Mouse (Mus musculus) small intestine, adult 2 months (tissue): ENCODE data around the gene Rpl10-ps3. TPM values are rescaled to one million over a fixed set of nuclear protein-coding genes. Genes with fewer than 3 reads are reported as not detected.

Source experiments
- H3K27ac ChIP-seq: fragments of 200-500 bp; 2 replicates; pipeline ENCODE4 v1.5.1; 2012; ENCODE audit warnings: low read depth, low read length, control low read depth, inconsistent platforms; ENCODE audit not compliant: insufficient read depth
- H3K27me3 ChIP-seq: fragments of 200-500 bp; 2 replicates; pipeline ENCODE4 v1.6.1; 2012; ENCODE audit warnings: mild to moderate bottlenecking, moderate library complexity, low read length, inconsistent platforms; ENCODE audit not compliant: control insufficient read depth, insufficient read depth
- H3K36me3 ChIP-seq: fragments of 200-500 bp; 2 replicates; pipeline ENCODE4 v1.6.1; 2012; ENCODE audit warnings: mild to moderate bottlenecking, low read length, control low read depth, inconsistent platforms; ENCODE audit not compliant: control insufficient read depth, insufficient read depth
- H3K4me1 ChIP-seq: fragments of 200-500 bp; 2 replicates; pipeline ENCODE4 v1.6.1; 2012; ENCODE audit warnings: low read length, inconsistent platforms, mixed read lengths; ENCODE audit not compliant: control insufficient read depth, insufficient read depth, insufficient read length
- H3K4me3 ChIP-seq: fragments of 200-500 bp; 2 replicates; pipeline ENCODE4 v1.5.1; 2012; ENCODE audit warnings: low read depth, mild to moderate bottlenecking, control low read depth, inconsistent platforms, low read length, moderate library complexity
- CTCF ChIP-seq: fragments of 200-500 bp; IDR thresholded peaks from 2 replicates; pipeline ENCODE4 v1.5.1; 2012; ENCODE audit warnings: low read depth, mild to moderate bottlenecking, control low read depth, inconsistent platforms, low read length, moderate library complexity, mixed read lengths; ENCODE audit not compliant: insufficient replicate concordance, insufficient read length; ENCODE audit errors: extremely low read depth
- POLR2A ChIP-seq: fragments of 200-500 bp; IDR thresholded peaks from 2 replicates; pipeline ENCODE4 v1.6.1; 2012; ENCODE audit warnings: low read depth, mild to moderate bottlenecking, control low read depth, inconsistent platforms, low read length, moderate library complexity
- WGBS: fragments of 180-500 bp; shearing (Covaris S2); methylation state at CpG from one replicate; pipeline ENCODE4 v1.1.7; 2018; 5-methylcytosine and 5-hydroxymethylcytosine counted together
- polyA plus RNA-seq: library from polyadenylated mRNA; depleted of rRNA; stranded (reverse); fragments of >200 nt; gene quantifications from 2 replicates; pipeline ENCODE4 v1.2.3, GENCODE M21; 2012

The Rpl10-ps3 gene
- polyA plus RNA-seq, 1 experiment, result 4.6 TPM

DNA sequence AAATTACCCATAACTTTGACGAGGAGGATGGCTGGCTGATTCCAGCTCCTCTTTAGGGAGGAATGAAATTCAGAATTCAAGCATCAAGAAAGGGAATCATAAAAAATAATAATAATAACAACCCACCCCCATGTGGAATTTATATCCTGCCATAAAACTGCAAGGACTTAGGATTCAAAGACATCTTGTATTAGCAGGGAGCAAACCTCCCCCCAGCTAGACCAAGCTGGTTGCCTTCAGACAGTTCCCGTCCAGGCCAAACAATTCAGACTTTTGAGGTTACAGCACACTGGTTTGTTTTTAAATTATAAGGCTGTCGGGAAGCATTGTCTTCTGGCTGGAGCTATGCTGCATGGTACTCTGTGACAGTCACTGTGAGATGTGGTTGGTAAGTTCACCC is 17.8 kb upstream of the Rpl10-ps3 start:
- Histone ChIP-seq H3K36me3 (no peaks in the 10 kb centered on the region), H3K27ac (no peak overlapping the region), H3K27me3 (no peaks in the 10 kb centered on the region), H3K4me3 (no peak overlapping the region), H3K4me1 (no peaks in the 10 kb centered on the region)
- TF ChIP-seq POLR2A, result no peak
- TF ChIP-seq CTCF, result no peak
- 52% methylated on average over 3 of the region's 3 CpGs for WGBS

DNA sequence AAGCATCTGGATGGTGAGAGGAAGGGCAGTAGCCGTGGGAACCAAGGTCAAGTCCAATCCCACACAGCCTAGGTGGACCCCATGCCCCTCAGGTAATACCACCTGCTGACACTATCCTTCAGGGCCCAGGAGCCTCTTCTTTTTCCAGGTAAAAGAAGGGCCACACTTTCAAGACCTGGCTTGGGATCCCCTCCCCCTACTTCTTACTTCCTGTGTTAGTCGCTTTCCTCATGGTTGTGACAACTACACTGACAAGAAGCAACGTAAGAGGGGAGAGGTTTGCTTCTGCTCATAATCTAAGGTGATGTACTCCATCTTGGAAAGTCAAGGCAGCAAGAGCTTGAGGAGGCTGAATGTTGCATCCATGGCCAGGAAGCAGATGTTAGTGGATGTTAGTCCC is 15.6 kb upstream of the Rpl10-ps3 start:
- Histone ChIP-seq H3K36me3 (no peaks in the 10 kb centered on the region), H3K27me3 (no peaks in the 10 kb centered on the region), H3K4me1 (no peaks in the 10 kb centered on the region), H3K4me3 (no peak overlapping the region), H3K27ac (no peak overlapping the region)
- TF ChIP-seq CTCF (no peak), POLR2A (no peak)
- 67% methylated on average over 3 of the region's 3 CpGs for WGBS

DNA sequence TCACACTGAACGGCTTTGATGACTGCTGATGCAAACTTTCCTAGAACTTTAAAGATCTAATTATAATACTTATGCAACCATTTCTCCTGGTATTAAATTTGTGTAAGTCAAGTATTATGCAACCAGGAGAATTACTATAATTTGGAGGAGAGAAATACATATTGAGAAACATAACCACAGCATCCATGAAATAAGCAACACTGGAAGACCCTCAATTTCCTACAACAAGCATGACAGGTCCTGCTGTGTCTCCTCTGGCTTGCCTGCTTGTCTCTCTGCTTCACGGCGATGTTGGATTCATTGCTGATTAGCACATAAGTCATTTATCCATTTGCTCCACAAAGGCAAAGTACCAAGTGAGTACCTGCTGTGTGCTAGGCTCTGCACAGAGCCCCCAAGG is 12.6 kb upstream of the Rpl10-ps3 start:
- Histone ChIP-seq H3K36me3 (no peaks in the 10 kb centered on the region), H3K27ac (no peak overlapping the region), H3K4me3 (no peak overlapping the region), H3K27me3 (no peaks in the 10 kb centered on the region), H3K4me1 (no peaks in the 10 kb centered on the region)
- WGBS, result 79% methylated on average over 3 of the region's 3 CpGs
- TF ChIP-seq POLR2A (no peak), CTCF (no peak)

DNA sequence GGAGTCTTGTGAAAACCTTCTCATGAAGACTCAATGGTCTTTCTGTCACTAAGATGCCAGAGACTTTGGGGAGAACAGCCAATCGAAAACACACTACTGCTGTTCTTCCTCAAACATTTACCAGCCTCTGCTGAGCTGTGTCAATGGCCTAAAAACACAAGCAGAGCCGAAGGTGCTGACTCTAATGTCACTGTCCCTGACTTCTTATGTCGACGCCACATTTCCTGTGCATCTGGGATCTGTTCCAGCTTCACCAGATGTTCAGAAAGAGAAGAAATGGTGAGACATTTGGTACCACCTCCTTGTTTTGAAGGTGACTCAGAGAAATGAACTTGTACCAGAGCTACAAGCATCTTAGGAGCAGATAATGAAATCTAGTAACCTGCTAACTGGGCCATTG is 7.0 kb upstream of the Rpl10-ps3 start:
- H3K27me3 ChIP-seq, result no peaks in the 10 kb centered on the region; the same call in 1 of the 2 replicates
- no peaks in the 10 kb centered on the region for H3K4me1 ChIP-seq
- H3K27ac ChIP-seq, result no peak overlapping the region
- TF ChIP-seq POLR2A (no peak), CTCF (no peak)
- H3K36me3 ChIP-seq, result no peaks in the 10 kb centered on the region
- WGBS, result 54% methylated on average over 4 of the region's 4 CpGs
- H3K4me3 ChIP-seq, result no peak overlapping the region

DNA sequence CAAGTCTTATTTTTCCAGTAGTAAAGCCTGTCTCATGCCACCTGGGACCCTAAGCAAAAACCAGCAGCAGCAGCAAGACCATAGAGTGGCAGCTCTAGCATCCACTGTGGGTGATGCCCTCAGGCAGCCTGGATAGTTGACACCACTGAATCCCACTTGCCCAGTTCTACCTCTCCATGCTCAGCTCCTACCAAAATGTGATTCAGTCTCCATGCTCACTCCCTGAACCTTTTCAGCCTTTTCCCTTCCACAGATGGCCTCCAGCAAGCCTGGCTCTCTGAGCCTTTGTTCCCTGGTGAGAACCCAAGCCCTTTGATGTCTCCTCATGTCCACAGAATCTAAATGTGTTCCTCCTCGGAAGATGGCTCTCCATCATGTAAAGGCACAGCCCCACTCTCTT is 5.8 kb upstream of the Rpl10-ps3 start:
- 81% methylated on average over 1 of the region's 1 CpGs for WGBS
- no peaks in the 10 kb centered on the region for H3K36me3 ChIP-seq
- TF ChIP-seq POLR2A (no peak), CTCF (no peak)
- no peaks in the 10 kb centered on the region for H3K4me1 ChIP-seq
- no peak overlapping the region for H3K27ac ChIP-seq
- no peaks in the 10 kb centered on the region; the same call in 1 of the 2 replicates for H3K27me3 ChIP-seq
- H3K4me3 ChIP-seq, result no peak overlapping the region

DNA sequence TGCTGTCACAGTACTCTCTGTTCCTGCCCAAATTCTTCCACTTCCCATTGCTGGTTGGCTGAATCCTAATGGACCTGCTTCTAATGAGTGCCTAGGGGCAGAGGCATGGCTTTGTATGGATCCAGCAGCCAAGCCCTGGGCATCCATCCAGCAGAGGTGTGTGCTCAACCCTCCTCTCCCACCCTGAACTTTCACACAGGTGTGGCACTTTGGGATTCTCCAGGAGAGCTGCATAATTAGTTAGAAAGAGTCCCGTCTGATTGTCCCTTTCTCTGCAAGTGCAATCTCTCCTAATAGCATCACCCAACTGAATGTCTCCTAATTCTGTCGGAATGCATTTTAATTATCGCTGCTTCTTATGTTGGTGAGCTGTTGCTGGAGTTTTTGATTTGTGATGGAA is 4.4 kb upstream of the Rpl10-ps3 start:
- TF ChIP-seq CTCF (no peak), POLR2A (no peak)
- Histone ChIP-seq H3K36me3 (no peaks in the 10 kb centered on the region), H3K4me1 (no peaks in the 10 kb centered on the region), H3K4me3 (no peak overlapping the region), H3K27ac (no peak overlapping the region), H3K27me3 (no peaks in the 10 kb centered on the region; the same call in 1 of the 2 replicates)
- WGBS, result 70% methylated on average over 3 of the region's 3 CpGs

DNA sequence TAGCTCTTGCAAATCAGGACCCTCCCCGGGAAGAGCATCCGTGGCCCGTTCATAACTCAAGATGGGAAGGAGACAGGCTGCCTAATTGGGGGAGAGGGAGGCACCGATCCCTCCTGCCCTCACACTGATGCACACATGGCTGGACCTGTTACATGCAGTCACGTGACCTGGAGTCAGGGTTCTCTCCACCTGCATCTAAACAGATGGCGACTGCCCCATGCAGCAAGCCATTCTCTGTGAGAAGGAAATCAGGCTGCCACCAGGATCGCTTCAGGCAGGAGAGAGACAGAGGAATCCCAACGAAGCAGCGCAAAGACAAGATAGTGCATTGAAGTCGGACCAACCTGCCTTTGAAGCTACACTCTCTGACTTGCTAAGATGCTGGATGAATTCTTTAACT is 3.5 kb upstream of the Rpl10-ps3 start:
- no peak overlapping the region for H3K4me3 ChIP-seq
- H3K36me3 ChIP-seq, result no peaks in the 10 kb centered on the region
- TF ChIP-seq POLR2A (no peak), CTCF (no peak)
- H3K4me1 ChIP-seq, result no peaks in the 10 kb centered on the region
- H3K27ac ChIP-seq, result no peak overlapping the region
- H3K27me3 ChIP-seq, result no peaks in the 10 kb centered on the region; the same call in 1 of the 2 replicates
- 79% methylated on average over 10 of the region's 10 CpGs for WGBS
